Mouse (Mus musculus): Measurements from ENCODE around the gene Rps15. TPM values are rescaled to one million over a fixed set of nuclear protein-coding genes. Genes with fewer than 3 reads are reported as not detected.
A peak's percentile ranks its signal among the peaks of the same experiment; 100 is the strongest.

Gene Rps15
- polyA plus RNA-seq, 1 experiment from 2014 or later, result 845 TPM

GRCm38 (mm10) chr10:80295618-80296425 is 3.6 kb downstream of the Rps15 start, which contains the start of gene Apc2:
TSS of gene Apc2 (plus strand) at chr10:80295977.
- Histone ChIP-seq H3K27me3 (ENCODE audit: control insufficient read depth, insufficient read depth, low read length) (0 out of 2 replicates have a peak, but pooled peaks cover 2% of the 10 kb centered on the region), H3K4me1 (ENCODE audit: control insufficient read depth, insufficient read depth, low read length) (peaks cover 60% of the 10 kb centered on the region), H3K9ac (ENCODE audit: low read length) (peak within 1 kb of the TSS; percentile 69), H3K4me3 (ENCODE audit: low read depth, low read length) (peak within 1 kb of the TSS; percentile 41), H3K4me2 (peak within 1 kb of the TSS; percentile 65), H3K36me3 (ENCODE audit: control insufficient read depth, insufficient read depth, low read length) (peaks cover 12% of the 10 kb centered on the region), H3K9me3 (ENCODE audit: control insufficient read depth, low read length) (no peaks in the 10 kb centered on the region), H3K27ac (ENCODE audit: low read depth, low read length) (peak within 1 kb of the TSS; percentile 83)
- DNase-seq (ENCODE audit: low spot score, missing footprints) (peak; percentile 97), ATAC-seq (ENCODE audit: low FRiP score) (peak; percentile 53)
- under 1% methylated on average over 26 of the region's 26 CpGs for WGBS

GRCm38 (mm10) chr10:80296824-80297223 is 4.6 kb downstream of the Rps15 start:
- WGBS, result 76% methylated on average over 5 of the region's 5 CpGs
- no peak overlapping the region; the same call in 1 of the 2 replicates for H3K4me3 ChIP-seq (ENCODE audit: low read depth, low read length)
- peaks cover 67% of the 10 kb centered on the region for H3K4me1 ChIP-seq (ENCODE audit: control insufficient read depth, insufficient read depth, low read length)
- no peak for ATAC-seq (ENCODE audit: low FRiP score)
- peak overlapping the region; percentile 65; the same call in 1 of the 2 replicates for H3K4me2 ChIP-seq
- H3K36me3 ChIP-seq (ENCODE audit: control insufficient read depth, insufficient read depth, low read length), result peaks cover 12% of the 10 kb centered on the region
- DNase-seq (ENCODE audit: low spot score, missing footprints), result no peak
- H3K9ac ChIP-seq (ENCODE audit: low read length), result peak overlapping the region; percentile 69
- H3K27me3 ChIP-seq (ENCODE audit: control insufficient read depth, insufficient read depth, low read length), result 0 out of 2 replicates have a peak, but pooled peaks cover 2% of the 10 kb centered on the region
- H3K9me3 ChIP-seq (ENCODE audit: control insufficient read depth, low read length), result no peaks in the 10 kb centered on the region
- H3K27ac ChIP-seq (ENCODE audit: low read depth, low read length), result no peak overlapping the region; the same call in 1 of the 2 replicates

GRCm38 (mm10) chr10:80297526-80298133 is 5.4 kb downstream of the Rps15 start:
- 73% methylated on average over 8 of the region's 8 CpGs for WGBS
- no peak for DNase-seq (ENCODE audit: low spot score, missing footprints)
- Histone ChIP-seq H3K9me3 (ENCODE audit: control insufficient read depth, low read length) (no peaks in the 10 kb centered on the region), H3K9ac (ENCODE audit: low read length) (peak overlapping the region; percentile 27; the same call in 1 of the 2 replicates), H3K4me1 (ENCODE audit: control insufficient read depth, insufficient read depth, low read length) (peaks cover 72% of the 10 kb centered on the region), H3K4me3 (ENCODE audit: low read depth, low read length) (no peak overlapping the region), H3K27ac (ENCODE audit: low read depth, low read length) (peak overlapping the region; percentile 25; the same call in 1 of the 2 replicates), H3K4me2 (no peak overlapping the region), H3K27me3 (ENCODE audit: control insufficient read depth, insufficient read depth, low read length) (0 out of 2 replicates have a peak, but pooled peaks cover 2% of the 10 kb centered on the region), H3K36me3 (ENCODE audit: control insufficient read depth, insufficient read depth, low read length) (peaks cover 12% of the 10 kb centered on the region)
- ATAC-seq (ENCODE audit: low FRiP score), result no peak

DNA sequence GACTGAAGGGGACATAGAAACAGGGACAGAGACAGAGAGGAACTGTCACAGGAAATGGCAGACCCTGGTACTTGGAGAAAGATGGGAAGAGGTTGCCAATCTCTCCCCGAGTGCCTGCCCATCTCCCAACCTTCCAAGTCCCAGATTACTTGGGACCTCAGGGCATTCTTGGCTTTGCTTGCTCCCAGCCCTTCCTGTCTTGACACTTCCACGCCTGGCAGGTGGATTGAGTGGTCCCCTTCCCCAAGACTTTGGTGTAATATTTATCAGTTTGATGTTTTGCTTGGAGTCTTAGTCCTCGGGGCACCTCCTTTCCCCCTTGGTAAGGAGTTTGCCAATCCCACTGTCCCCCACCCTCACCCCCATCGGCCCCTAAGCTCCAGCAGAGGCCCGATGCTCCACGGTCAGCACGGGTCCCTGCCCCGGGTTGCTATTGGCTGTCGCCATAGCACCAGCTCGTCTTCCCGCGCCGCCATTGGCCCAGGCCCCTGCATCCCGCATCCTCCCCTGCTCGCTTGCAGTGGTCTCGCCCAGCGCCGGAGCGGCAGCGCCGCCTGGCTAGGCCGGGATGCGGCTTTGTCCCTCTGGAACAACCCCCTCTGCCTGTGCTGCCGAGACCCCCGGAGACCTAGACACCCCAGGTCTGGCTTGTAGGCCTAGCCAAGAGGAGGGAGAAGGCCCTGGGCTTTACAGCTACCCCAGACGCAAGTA is 6.5 kb downstream of the Rps15 start:
- Histone ChIP-seq H3K36me3 (ENCODE audit: control insufficient read depth, insufficient read depth, low read length) (peaks cover 12% of the 10 kb centered on the region), H3K9me3 (ENCODE audit: control insufficient read depth, low read length) (no peaks in the 10 kb centered on the region), H3K4me2 (peak overlapping the region; percentile 65), H3K27ac (ENCODE audit: low read depth, low read length) (peak overlapping the region; percentile 87), H3K27me3 (ENCODE audit: control insufficient read depth, insufficient read depth, low read length) (0 out of 2 replicates have a peak, but pooled peaks cover 2% of the 10 kb centered on the region), H3K4me1 (ENCODE audit: control insufficient read depth, insufficient read depth, low read length) (peaks cover 67% of the 10 kb centered on the region), H3K4me3 (ENCODE audit: low read depth, low read length) (peak overlapping the region; percentile 66), H3K9ac (ENCODE audit: low read length) (peak overlapping the region; percentile 90)
- DNase-seq (ENCODE audit: low spot score, missing footprints) (peak; percentile 97), ATAC-seq (ENCODE audit: low FRiP score) (peak; percentile 87)
- WGBS, result 4% methylated on average over 26 of the region's 26 CpGs

- DNase-seq (ENCODE audit: low spot score, missing footprints), result no peak
- ATAC-seq (ENCODE audit: low FRiP score), result no peak
- peaks cover 7% of the 10 kb centered on the region for H3K36me3 ChIP-seq (ENCODE audit: control insufficient read depth, insufficient read depth, low read length)
- H3K27me3 ChIP-seq (ENCODE audit: control insufficient read depth, insufficient read depth, low read length), result 0 out of 2 replicates have a peak, but pooled peaks cover 2% of the 10 kb centered on the region
- peak overlapping the region; percentile 90 for H3K9ac ChIP-seq (ENCODE audit: low read length)
- H3K27ac ChIP-seq (ENCODE audit: low read depth, low read length), result peak overlapping the region; percentile 87
- H3K4me3 ChIP-seq (ENCODE audit: low read depth, low read length), result peak overlapping the region; percentile 66
- 3% methylated on average over 15 of the region's 15 CpGs for WGBS
- H3K4me2 ChIP-seq, result peak overlapping the region; percentile 65
- no peaks in the 10 kb centered on the region for H3K9me3 ChIP-seq (ENCODE audit: control insufficient read depth, low read length)
- H3K4me1 ChIP-seq (ENCODE audit: control insufficient read depth, insufficient read depth, low read length), result peaks cover 67% of the 10 kb centered on the region
These were observed 7.0 kb downstream of the Rps15 start for GRCm38 (mm10) chr10:80299301-80299700.

DNA sequence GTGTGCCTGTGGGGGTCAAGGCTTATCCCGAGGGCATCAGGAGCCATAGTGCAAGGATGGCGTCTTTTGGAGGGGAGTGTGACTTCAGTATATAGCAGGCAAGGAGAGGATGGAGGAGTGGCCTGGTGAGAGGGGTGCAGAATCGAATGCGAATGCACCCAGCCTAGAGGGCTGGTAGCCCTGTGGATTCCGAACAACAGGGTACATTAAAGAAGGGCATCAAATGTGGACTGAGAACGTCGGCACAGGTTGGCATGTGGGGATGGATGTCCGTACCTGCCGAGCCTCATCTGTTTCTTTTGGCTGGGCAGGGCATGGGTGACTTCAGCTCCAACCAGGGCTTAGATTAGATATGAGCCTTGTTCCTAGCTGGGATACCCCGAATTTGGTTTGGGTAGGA is 7.6 kb downstream of the Rps15 start:
- peaks cover 71% of the 10 kb centered on the region for H3K4me1 ChIP-seq (ENCODE audit: control insufficient read depth, insufficient read depth, low read length)
- H3K27ac ChIP-seq (ENCODE audit: low read depth, low read length), result peak overlapping the region; percentile 87
- no peak for DNase-seq (ENCODE audit: low spot score, missing footprints)
- no peak for ATAC-seq (ENCODE audit: low FRiP score)
- peak overlapping the region; percentile 65 for H3K4me2 ChIP-seq
- H3K4me3 ChIP-seq (ENCODE audit: low read depth, low read length), result peak overlapping the region; percentile 66
- peak overlapping the region; percentile 90 for H3K9ac ChIP-seq (ENCODE audit: low read length)
- H3K36me3 ChIP-seq (ENCODE audit: control insufficient read depth, insufficient read depth, low read length), result peaks cover 5% of the 10 kb centered on the region
- WGBS, result 56% methylated on average over 10 of the region's 10 CpGs
- H3K9me3 ChIP-seq (ENCODE audit: control insufficient read depth, low read length), result no peaks in the 10 kb centered on the region
- H3K27me3 ChIP-seq (ENCODE audit: control insufficient read depth, insufficient read depth, low read length), result 0 out of 2 replicates have a peak, but pooled peaks cover 2% of the 10 kb centered on the region

DNA sequence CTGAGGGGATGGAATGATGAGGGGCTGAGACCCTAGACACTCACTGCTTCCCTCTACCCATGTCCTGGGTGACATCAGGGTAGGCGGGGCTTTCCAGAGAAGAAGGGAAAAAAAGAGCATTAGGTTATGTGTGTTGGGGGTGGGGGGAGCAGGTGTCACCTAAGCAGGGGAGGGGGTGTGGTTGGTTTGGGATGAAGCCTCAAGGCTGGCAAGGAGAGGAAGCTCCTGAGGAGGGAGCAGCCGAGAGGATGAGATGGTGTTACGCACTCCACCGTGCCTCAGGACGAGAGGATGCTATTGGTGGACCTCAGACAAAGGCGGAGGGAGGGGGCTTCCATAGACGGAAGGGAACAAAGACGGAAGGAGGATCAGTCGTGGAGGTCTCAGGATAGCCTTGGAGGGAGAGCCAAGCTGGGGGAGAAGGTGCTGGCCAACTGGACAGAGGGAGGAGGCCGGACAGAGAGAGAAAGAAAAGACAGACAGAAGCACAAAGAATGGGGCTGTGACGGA is 8.5 kb downstream of the Rps15 start:
- H3K27me3 ChIP-seq (ENCODE audit: control insufficient read depth, insufficient read depth, low read length), result 0 out of 2 replicates have a peak, but pooled peaks cover 2% of the 10 kb centered on the region
- WGBS, result 9% methylated on average over 11 of the region's 11 CpGs
- H3K4me2 ChIP-seq, result peak overlapping the region; percentile 65
- H3K4me1 ChIP-seq (ENCODE audit: control insufficient read depth, insufficient read depth, low read length), result peaks cover 62% of the 10 kb centered on the region
- peak overlapping the region; percentile 87 for H3K27ac ChIP-seq (ENCODE audit: low read depth, low read length)
- H3K36me3 ChIP-seq (ENCODE audit: control insufficient read depth, insufficient read depth, low read length), result peaks cover 5% of the 10 kb centered on the region
- H3K4me3 ChIP-seq (ENCODE audit: low read depth, low read length), result peak overlapping the region; percentile 66
- no peaks in the 10 kb centered on the region for H3K9me3 ChIP-seq (ENCODE audit: control insufficient read depth, low read length)
- H3K9ac ChIP-seq (ENCODE audit: low read length), result peak overlapping the region; percentile 90
- DNase-seq (ENCODE audit: low spot score, missing footprints) (peak; percentile 94), ATAC-seq (ENCODE audit: low FRiP score) (peak; percentile 70)

- 67% methylated on average over 10 of the region's 10 CpGs for WGBS
- Histone ChIP-seq H3K4me1 (ENCODE audit: control insufficient read depth, insufficient read depth, low read length) (peaks cover 58% of the 10 kb centered on the region), H3K9ac (ENCODE audit: low read length) (peak overlapping the region; percentile 90), H3K27me3 (ENCODE audit: control insufficient read depth, insufficient read depth, low read length) (peaks cover 2% of the 10 kb centered on the region; the same call in 1 of the 2 replicates), H3K36me3 (ENCODE audit: control insufficient read depth, insufficient read depth, low read length) (peaks cover 11% of the 10 kb centered on the region), H3K4me3 (ENCODE audit: low read depth, low read length) (peak overlapping the region; percentile 66), H3K27ac (ENCODE audit: low read depth, low read length) (peak overlapping the region; percentile 87), H3K9me3 (ENCODE audit: control insufficient read depth, low read length) (no peaks in the 10 kb centered on the region), H3K4me2 (peak overlapping the region; percentile 65)
- ATAC-seq (ENCODE audit: low FRiP score), result peak; percentile 8; the same call in 1 of the 2 replicates
- DNase-seq (ENCODE audit: low spot score, missing footprints), result peak; percentile 83
These were observed 9.2 kb downstream of the Rps15 start for GRCm38 (mm10) chr10:80301256-80302081.

All from midbrain, embryonic 11.5 days (tissue).